Mouse (Mus musculus): Measurements from ENCODE around the gene Nabp2.

- no peak for TF ChIP-seq CTCF (IDR thresholded peaks at IDR 0.05; ENCODE audit: low read depth, low read length)
- TF ChIP-seq POLR2A (IDR thresholded peaks at IDR 0.05; ENCODE audit: insufficient read depth, low read length) = no peak
- no peak for TF ChIP-seq EP300 (IDR thresholded peaks at IDR 0.05; ENCODE audit: insufficient read depth, low read depth, low read length)
Measured at GRCm38 (mm10) chr10:128372142-128372541, 39.1 kb downstream of the Nabp2 start.
